Mouse (Mus musculus) heart, postnatal 0 days (tissue): ENCODE data around the gene Fgd6.

Source experiments
- CTCF ChIP-seq: IDR thresholded peaks from 2 replicates; pipeline ENCODE4 v1.5.1; 2016; ENCODE audit warnings: antibody characterized with exemption, control low read depth, low read depth
- EP300 ChIP-seq: IDR thresholded peaks from 2 replicates; pipeline ENCODE4 v1.6.1; 2016; ENCODE audit warnings: antibody characterized with exemption, low read depth

GRCm38 (mm10) chr10:94183199-94183598 is 147.4 kb downstream of the Fgd6 start:
- TF ChIP-seq CTCF (no peak), EP300 (no peak)
